Mouse (Mus musculus) heart, adult 8-10 months (tissue): ENCODE measurements around the gene Srcin1. TPM values are rescaled to one million over a fixed set of nuclear protein-coding genes. Genes with fewer than 3 reads are reported as not detected.

Experiments
- DNase-seq: peaks from one replicate; pipeline ENCODE4 v3.0.0; 2022; ENCODE audit warnings: low spot score
- total RNA-seq, 4 experiments: library from RNA; stranded (reverse); gene quantifications; 2 replicates each; pipeline ENCODE4 v1.2.4; 2022

Srcin1 gene
- total RNA-seq, 4 experiments from 2014 or later: 0.06 to 0.75 (median 0.18) TPM

- peak; percentile 84 for DNase-seq
Observed at GRCm38 (mm10) chr11:97468639-97469287, 107.2 kb downstream of the Srcin1 start.

- no peak for DNase-seq
Observed at GRCm38 (mm10) chr11:97466444-97467160, 109.4 kb downstream of the Srcin1 start.

GRCm38 (mm10) chr11:97465957-97466356, 110.0 kb downstream of the Srcin1 start:
- DNase-seq: no peak

DNA sequence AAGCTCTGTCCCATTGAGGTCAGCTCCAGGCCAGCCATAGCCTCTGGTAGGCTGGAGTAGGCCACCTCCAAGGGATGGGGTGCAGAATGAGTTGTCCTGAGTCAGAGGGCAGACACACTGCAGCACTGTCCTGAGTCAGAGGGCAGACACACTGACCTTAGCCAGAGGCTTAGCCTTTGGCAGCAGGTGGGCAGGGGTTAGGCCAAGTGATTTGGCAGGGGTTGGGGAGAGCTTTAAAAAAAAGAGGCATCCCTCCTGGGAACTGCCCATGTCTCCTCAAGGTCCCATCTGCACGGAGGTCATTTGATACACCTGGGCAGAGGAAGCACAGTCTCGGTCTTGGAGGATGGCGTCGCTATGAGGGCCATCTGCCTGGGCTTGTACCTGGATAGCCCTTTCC, 112.0 kb downstream of the Srcin1 start:
- DNase-seq: no peak

DNA sequence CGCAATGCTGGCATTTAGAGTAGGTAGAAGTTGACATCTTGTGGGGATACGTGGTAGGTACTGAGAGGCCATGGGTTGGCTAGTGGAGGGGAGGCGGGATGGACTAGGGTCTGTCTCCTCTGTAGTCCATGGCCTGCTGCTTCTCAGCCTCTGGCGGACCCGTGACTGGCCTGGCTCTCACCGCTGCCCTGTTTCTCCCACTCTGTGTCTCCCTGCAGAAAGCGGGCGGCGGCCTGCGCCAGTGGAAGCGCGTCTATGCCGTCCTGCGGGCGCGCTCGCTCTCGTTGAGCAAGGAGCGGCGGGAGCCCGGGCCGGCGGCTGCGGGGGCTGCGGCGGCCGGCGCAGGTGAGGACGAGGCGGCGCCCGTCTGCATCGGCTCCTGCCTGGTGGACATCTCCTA, 112.8 kb downstream of the Srcin1 start:
- no peak for DNase-seq

DNA sequence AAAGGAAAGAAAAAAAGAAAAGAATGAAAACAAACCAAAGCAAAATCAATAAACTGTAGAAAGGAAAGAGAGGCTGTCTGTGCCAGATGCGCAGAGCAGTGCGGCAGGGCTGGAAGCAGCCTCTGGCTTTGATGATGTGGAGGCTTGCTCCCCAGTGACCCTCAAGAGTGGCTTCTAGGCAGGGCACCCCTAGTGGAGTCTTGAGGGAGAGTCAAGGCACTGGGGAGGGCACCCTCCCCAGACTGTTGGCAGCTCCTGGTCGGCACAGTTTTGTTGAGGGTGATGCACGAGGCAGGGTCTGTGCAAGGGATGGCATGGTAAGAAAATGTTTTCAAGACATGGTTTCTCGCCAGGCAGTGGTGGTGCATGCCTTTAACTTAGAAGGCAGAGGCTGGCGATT, 113.4 kb downstream of the Srcin1 start:
- DNase-seq: no peak

GRCm38 (mm10) chr11:97461307-97461820, 114.6 kb downstream of the Srcin1 start:
- no peak for DNase-seq

Other genes starting within 250 kb of the Srcin1 start
- under 1 TPM in 3 of 4 experiments, not detected in 1; 0.06 to 0.12 (median 0.06) TPM for gene Gpr179, start 224.1 kb downstream of the Srcin1 start, total RNA-seq
- gene Socs7, start 213.6 kb downstream of the Srcin1 start, total RNA-seq: 10 to 100 TPM; 19.2 to 23.4 (median 20.0) TPM
- gene Arhgap23, start 160.7 kb downstream of the Srcin1 start, total RNA-seq: 10 to 100 TPM; 13.3 to 14.9 (median 14.0) TPM
- not detected for gene 4933428G20Rik, start 75.8 kb downstream of the Srcin1 start, total RNA-seq
- gene Epop, start 53.5 kb upstream of the Srcin1 start, total RNA-seq: 1 to 10 TPM in 3 of 4 experiments, under 1 TPM in 1; 0.92 to 1.7 (median 1.2) TPM
- 10 to 100 TPM; 68.8 to 84.0 (median 69.8) TPM for gene Mllt6, start 87.2 kb upstream of the Srcin1 start, total RNA-seq
- gene Cisd3, start 109.6 kb upstream of the Srcin1 start, total RNA-seq: 100 to 1,000 TPM; 133 to 158 (median 141) TPM
- gene Pcgf2, start 124.3 kb upstream of the Srcin1 start, total RNA-seq: 1 to 10 TPM; 4.6 to 6.3 (median 5.3) TPM
- 100 to 1,000 TPM; 145 to 154 (median 150) TPM for gene Psmb3, start 127.2 kb upstream of the Srcin1 start, total RNA-seq
- gene Pip4k2b, start 168.5 kb upstream of the Srcin1 start, total RNA-seq: 10 to 100 TPM; 21.9 to 26.6 (median 25.6) TPM
- 1 to 10 TPM; 6.1 to 7.1 (median 6.3) TPM for gene Cwc25, start 190.4 kb upstream of the Srcin1 start, total RNA-seq
- gene 1700001P01Rik, start 199.7 kb upstream of the Srcin1 start, total RNA-seq: not detected
- gene Rpl23, start 206.3 kb upstream of the Srcin1 start, total RNA-seq: 100 to 1,000 TPM; 425 to 610 (median 521) TPM
- gene Lasp1, start 222.8 kb upstream of the Srcin1 start, total RNA-seq: 10 to 100 TPM; 20.1 to 32.0 (median 25.8) TPM